In the genomic region with DNA sequence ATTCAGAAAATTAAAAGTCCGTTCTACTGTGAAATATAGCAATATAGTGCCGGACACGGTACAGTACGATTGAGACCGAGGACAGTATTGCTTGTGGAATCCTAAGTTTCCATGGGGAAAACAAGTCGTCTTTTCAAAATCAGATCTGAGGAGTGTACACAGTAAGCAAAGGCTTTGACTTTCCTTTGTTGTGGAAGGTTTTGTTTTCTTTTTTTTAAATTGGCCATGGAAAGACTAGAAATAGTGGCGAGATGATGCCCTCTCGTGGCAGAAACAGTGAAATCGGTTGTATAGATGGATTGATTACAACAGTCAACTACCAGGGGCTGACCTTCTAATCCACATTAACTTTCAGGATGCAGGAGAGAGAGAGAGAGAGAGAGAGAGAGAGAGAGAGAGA, we compare ENCODE assay signal across 9 mouse cellular contexts. TPM values are rescaled to one million over a fixed set of nuclear protein-coding genes. Genes with fewer than 3 reads are reported as not detected.
A peak's percentile ranks its signal among the peaks of the same experiment; 100 is the strongest.
DNase-seq lines count a peak whose midpoint lies in the region; ATAC-seq lines count a peak whose summit lies in the region.
"Had no signal": no experiment of that assay in that cellular context is flagged by ENCODE, and none has a peak within 500 bp of the region (broad histone marks: within the 10 kb centered on the region; RNA-seq: fewer than 3 reads in every experiment).

No protein-coding gene starts in this region.

- H3K36me3 ChIP-seq in neural tube, embryonic 12.5 days, result no peaks in the 10 kb centered on the region
- H3K36me3 ChIP-seq in hindbrain, embryonic 16.5 days (ENCODE audit: control insufficient read depth, insufficient read depth, low read length), result no peaks in the 10 kb centered on the region
- H3K36me3 ChIP-seq: limb, embryonic 15.5 days had no signal

- H3K27me3 ChIP-seq in neural tube, embryonic 12.5 days (replicated peaks), result no peaks in the 10 kb centered on the region
- no peaks in the 10 kb centered on the region for H3K27me3 ChIP-seq in hindbrain, embryonic 16.5 days (replicated peaks; ENCODE audit: control insufficient read depth, insufficient read depth, low read length)
- H3K27me3 ChIP-seq: limb, embryonic 15.5 days had no signal

- H3K27ac ChIP-seq in neural tube, embryonic 12.5 days, result no peak overlapping the region
- no peak overlapping the region for H3K27ac ChIP-seq in hindbrain, embryonic 16.5 days (ENCODE audit: low read depth, low read length)
- H3K27ac ChIP-seq: limb, embryonic 15.5 days had no signal

- 66% methylated on average over 9 of the region's 9 CpGs for WGBS in neural tube, embryonic 12.5 days
- 54% methylated on average over 9 of the region's 9 CpGs for WGBS in hindbrain, embryonic 16.5 days

- H3K9ac ChIP-seq in neural tube, embryonic 12.5 days, result no peak overlapping the region
- no peak overlapping the region for H3K9ac ChIP-seq in hindbrain, embryonic 16.5 days (ENCODE audit: low read depth, low read length)
- H3K9ac ChIP-seq: limb, embryonic 15.5 days had no signal

- H3K4me2 ChIP-seq in neural tube, embryonic 12.5 days (replicated peaks), result no peak overlapping the region
- H3K4me2 ChIP-seq in hindbrain, embryonic 16.5 days (ENCODE audit: low read length), result no peak overlapping the region
- H3K4me2 ChIP-seq: limb, embryonic 15.5 days had no signal

- no peak overlapping the region for H3K4me3 ChIP-seq in neural tube, embryonic 12.5 days
- no peak overlapping the region for H3K4me3 ChIP-seq in hindbrain, embryonic 16.5 days (ENCODE audit: low read length)
- H3K4me3 ChIP-seq: limb, embryonic 15.5 days had no signal

- peak; percentile 19 to 37 for DNase-seq in adrenal gland, adult 18-20 months (ENCODE audit: low spot score in 2 of 2)
- no peak for DNase-seq in adrenal gland, postnatal 4 days (ENCODE audit: low spot score in 2 of 2)
- no peak for DNase-seq in neural tube, embryonic 10.5 days (ENCODE audit: extremely low spot score, low spot score)
- DNase-seq in embryo, embryonic 11 days, result peak; percentile 61
- peak; percentile 60 for DNase-seq in lung, postnatal 10 days

- H3K4me1 ChIP-seq in neural tube, embryonic 12.5 days, result no peaks in the 10 kb centered on the region
- H3K4me1 ChIP-seq in hindbrain, embryonic 16.5 days (ENCODE audit: control insufficient read depth, insufficient read depth, low read depth, low read length), result no peaks in the 10 kb centered on the region; the same call in 1 of the 2 replicates
- H3K4me1 ChIP-seq: limb, embryonic 15.5 days had no signal

- no peaks in the 10 kb centered on the region for H3K9me3 ChIP-seq in neural tube, embryonic 12.5 days
- H3K9me3 ChIP-seq in hindbrain, embryonic 16.5 days (ENCODE audit: control insufficient read depth, low read length), result no peaks in the 10 kb centered on the region
- H3K9me3 ChIP-seq: limb, embryonic 15.5 days had no signal

- ATAC-seq in neural tube, embryonic 12.5 days (ENCODE audit: low FRiP score, low read depth), result 0 out of 2 replicates have a peak, but pooled peaks have one; percentile 41
- peak; percentile 72 for ATAC-seq in hindbrain, embryonic 16.5 days
- ATAC-seq in activated CD4-positive, CD25-positive, alpha-beta regulatory T cell, adult 4 months, result no peak

RNA-seq across cellular contexts. Expression of a gene that starts 40.0 kb away (rescaled TPM):
- 10 to 100 TPM; 63.8 to 76.2 TPM for total RNA-seq in adrenal gland, adult 18-20 months (2021)
- 10 to 100 TPM; 35.8 to 37.7 TPM for total RNA-seq in adrenal gland, postnatal 4 days (2021)
- 31.5 and 34.3 TPM in 2 replicates for polyA plus RNA-seq in neural tube, embryonic 12.5 days (2016; fragmentation: Nextera tagmentation; extraction: Ambion mirVana)
- polyA plus RNA-seq in hindbrain, embryonic 16.5 days (2015; fragmentation: Nextera tagmentation; extraction: Ambion mirVana), result 134 and 137 TPM in 2 replicates
- 1 to 10 TPM; 3.8 to 5.5 TPM for polyA plus RNA-seq in activated CD4-positive, CD25-positive, alpha-beta regulatory T cell, adult 4 months (2017; shearing (Covaris generic))

Comparison
In these comparisons a context has a peak if more than half of its experiments do, and no peak if none do; other contexts are left out.
1. DNase-seq: peak in adrenal gland, adult 18-20 months (2 of 2), embryo, embryonic 11 days (single experiment) and lung, postnatal 10 days (single experiment); none in adrenal gland, postnatal 4 days (0 of 2) and neural tube, embryonic 10.5 days (single experiment).